Mouse (Mus musculus): ENCODE results near the gene Gm6899. TPM values are rescaled to one million over a fixed set of nuclear protein-coding genes. Genes with fewer than 3 reads are reported as not detected.

The Gm6899 gene
- polyA plus RNA-seq, 1 experiment from 2014 or later = not detected

GRCm38 (mm10) chr11:26597145-26597544 lies 4.1 kb downstream of the Gm6899 start:
- no peak overlapping the region for H3K4me2 ChIP-seq (ENCODE audit: low read depth, low read length)
- no peaks in the 10 kb centered on the region; the same call in 1 of the 2 replicates for H3K4me1 ChIP-seq (replicated peaks; ENCODE audit: control insufficient read depth, insufficient read depth, low read length)
- H3K9ac ChIP-seq (ENCODE audit: low read length) = no peak overlapping the region
- H3K9me3 ChIP-seq (ENCODE audit: control insufficient read depth, low read length) = no peaks in the 10 kb centered on the region
- no peak for ATAC-seq (ENCODE audit: low read depth)
- H3K4me3 ChIP-seq (ENCODE audit: low read length) = no peak overlapping the region
- no peaks in the 10 kb centered on the region for H3K27me3 ChIP-seq (ENCODE audit: control insufficient read depth, insufficient read depth, low read depth, low read length)
- WGBS = 48% methylated on average over 6 of the region's 6 CpGs
- H3K27ac ChIP-seq (ENCODE audit: low read length) = no peak overlapping the region
- H3K36me3 ChIP-seq (ENCODE audit: control insufficient read depth, insufficient read depth, low read length) = no peaks in the 10 kb centered on the region

GRCm38 (mm10) chr11:26597761-26598160 lies 4.7 kb downstream of the Gm6899 start:
- Histone ChIP-seq H3K27ac (ENCODE audit: low read length) (no peak overlapping the region), H3K9me3 (ENCODE audit: control insufficient read depth, low read length) (no peaks in the 10 kb centered on the region), H3K4me3 (ENCODE audit: low read length) (no peak overlapping the region), H3K4me2 (ENCODE audit: low read depth, low read length) (no peak overlapping the region), H3K27me3 (ENCODE audit: control insufficient read depth, insufficient read depth, low read depth, low read length) (no peaks in the 10 kb centered on the region), H3K9ac (ENCODE audit: low read length) (no peak overlapping the region), H3K36me3 (ENCODE audit: control insufficient read depth, insufficient read depth, low read length) (no peaks in the 10 kb centered on the region), H3K4me1 (replicated peaks; ENCODE audit: control insufficient read depth, insufficient read depth, low read length) (no peaks in the 10 kb centered on the region; the same call in 1 of the 2 replicates)
- no peak for ATAC-seq (ENCODE audit: low read depth)
- WGBS = 72% methylated on average over 6 of the region's 6 CpGs

GRCm38 (mm10) chr11:26598876-26599275 lies 5.8 kb downstream of the Gm6899 start:
- ATAC-seq (ENCODE audit: low read depth) = no peak
- WGBS = 44% methylated on average over 1 of the region's 1 CpGs
- Histone ChIP-seq H3K4me2 (ENCODE audit: low read depth, low read length) (no peak overlapping the region), H3K4me3 (ENCODE audit: low read length) (no peak overlapping the region), H3K27me3 (ENCODE audit: control insufficient read depth, insufficient read depth, low read depth, low read length) (no peaks in the 10 kb centered on the region), H3K4me1 (replicated peaks; ENCODE audit: control insufficient read depth, insufficient read depth, low read length) (no peaks in the 10 kb centered on the region), H3K9me3 (ENCODE audit: control insufficient read depth, low read length) (no peaks in the 10 kb centered on the region), H3K9ac (ENCODE audit: low read length) (no peak overlapping the region), H3K36me3 (ENCODE audit: control insufficient read depth, insufficient read depth, low read length) (no peaks in the 10 kb centered on the region), H3K27ac (ENCODE audit: low read length) (no peak overlapping the region)

- WGBS = 80% methylated on average over 4 of the region's 4 CpGs
These were observed 7.7 kb downstream of the Gm6899 start for GRCm38 (mm10) chr11:26600692-26601091.

GRCm38 (mm10) chr11:26601571-26602175 lies 8.6 kb downstream of the Gm6899 start:
- Histone ChIP-seq H3K36me3 (ENCODE audit: control insufficient read depth, insufficient read depth, low read length) (no peaks in the 10 kb centered on the region), H3K27me3 (ENCODE audit: control insufficient read depth, insufficient read depth, low read depth, low read length) (no peaks in the 10 kb centered on the region), H3K4me3 (ENCODE audit: low read length) (no peak overlapping the region), H3K9ac (ENCODE audit: low read length) (no peak overlapping the region), H3K9me3 (ENCODE audit: control insufficient read depth, low read length) (no peaks in the 10 kb centered on the region), H3K27ac (ENCODE audit: low read length) (no peak overlapping the region), H3K4me2 (ENCODE audit: low read depth, low read length) (no peak overlapping the region), H3K4me1 (replicated peaks; ENCODE audit: control insufficient read depth, insufficient read depth, low read length) (no peaks in the 10 kb centered on the region)
- WGBS = 81% methylated on average over 2 of the region's 2 CpGs
- ATAC-seq (ENCODE audit: low read depth) = no peak

More at GRCm38 (mm10) chr11:26600692-26601091, 7.7 kb downstream of the Gm6899 start:
- H3K36me3 ChIP-seq (ENCODE audit: control insufficient read depth, insufficient read depth, low read length) = no peaks in the 10 kb centered on the region
- H3K9ac ChIP-seq (ENCODE audit: low read length) = no peak overlapping the region
- no peaks in the 10 kb centered on the region for H3K9me3 ChIP-seq (ENCODE audit: control insufficient read depth, low read length)
- no peak overlapping the region for H3K27ac ChIP-seq (ENCODE audit: low read length)
- H3K4me2 ChIP-seq (ENCODE audit: low read depth, low read length) = no peak overlapping the region
- no peak for ATAC-seq (ENCODE audit: low read depth)
- H3K4me3 ChIP-seq (ENCODE audit: low read length) = no peak overlapping the region
- no peaks in the 10 kb centered on the region for H3K4me1 ChIP-seq (replicated peaks; ENCODE audit: control insufficient read depth, insufficient read depth, low read length)
- no peaks in the 10 kb centered on the region for H3K27me3 ChIP-seq (ENCODE audit: control insufficient read depth, insufficient read depth, low read depth, low read length)

GRCm38 (mm10) chr11:26604061-26604655 lies 11.1 kb downstream of the Gm6899 start:
- no peak overlapping the region for H3K4me3 ChIP-seq (ENCODE audit: low read length)
- 80% methylated on average over 1 of the region's 1 CpGs for WGBS
- no peak for ATAC-seq (ENCODE audit: low read depth)
- H3K9ac ChIP-seq (ENCODE audit: low read length) = no peak overlapping the region
- no peaks in the 10 kb centered on the region for H3K27me3 ChIP-seq (ENCODE audit: control insufficient read depth, insufficient read depth, low read depth, low read length)
- no peak overlapping the region for H3K27ac ChIP-seq (ENCODE audit: low read length)
- no peak overlapping the region for H3K4me2 ChIP-seq (ENCODE audit: low read depth, low read length)
- no peaks in the 10 kb centered on the region for H3K4me1 ChIP-seq (replicated peaks; ENCODE audit: control insufficient read depth, insufficient read depth, low read length)
- no peaks in the 10 kb centered on the region for H3K36me3 ChIP-seq (ENCODE audit: control insufficient read depth, insufficient read depth, low read length)
- no peaks in the 10 kb centered on the region for H3K9me3 ChIP-seq (ENCODE audit: control insufficient read depth, low read length)

GRCm38 (mm10) chr11:26608795-26609194 lies 15.8 kb downstream of the Gm6899 start:
- no peaks in the 10 kb centered on the region for H3K9me3 ChIP-seq (ENCODE audit: control insufficient read depth, low read length)
- WGBS = 67% methylated on average over 10 of the region's 10 CpGs

GRCm38 (mm10) chr11:26618475-26619223 lies 25.6 kb downstream of the Gm6899 start:
- Histone ChIP-seq H3K27ac (ENCODE audit: low read length) (no peak overlapping the region), H3K4me2 (ENCODE audit: low read depth, low read length) (no peak overlapping the region), H3K36me3 (ENCODE audit: control insufficient read depth, insufficient read depth, low read length) (no peaks in the 10 kb centered on the region), H3K4me3 (ENCODE audit: low read length) (no peak overlapping the region), H3K9me3 (ENCODE audit: control insufficient read depth, low read length) (no peaks in the 10 kb centered on the region), H3K27me3 (ENCODE audit: control insufficient read depth, insufficient read depth, low read depth, low read length) (no peaks in the 10 kb centered on the region), H3K9ac (ENCODE audit: low read length) (no peak overlapping the region), H3K4me1 (replicated peaks; ENCODE audit: control insufficient read depth, insufficient read depth, low read length) (no peaks in the 10 kb centered on the region)
- no peak for ATAC-seq (ENCODE audit: low read depth)
- 81% methylated on average over 2 of the region's 2 CpGs for WGBS

More at GRCm38 (mm10) chr11:26608795-26609194, 15.8 kb downstream of the Gm6899 start:
- no peak for ATAC-seq (ENCODE audit: low read depth)
- Histone ChIP-seq H3K27me3 (ENCODE audit: control insufficient read depth, insufficient read depth, low read depth, low read length) (no peaks in the 10 kb centered on the region), H3K4me3 (ENCODE audit: low read length) (no peak overlapping the region), H3K4me2 (ENCODE audit: low read depth, low read length) (no peak overlapping the region), H3K27ac (ENCODE audit: low read length) (no peak overlapping the region), H3K9ac (ENCODE audit: low read length) (no peak overlapping the region), H3K36me3 (ENCODE audit: control insufficient read depth, insufficient read depth, low read length) (no peaks in the 10 kb centered on the region), H3K4me1 (replicated peaks; ENCODE audit: control insufficient read depth, insufficient read depth, low read length) (no peaks in the 10 kb centered on the region)

GRCm38 (mm10) chr11:26622727-26623126 lies 29.7 kb downstream of the Gm6899 start:
- Histone ChIP-seq H3K27me3 (ENCODE audit: control insufficient read depth, insufficient read depth, low read depth, low read length) (no peaks in the 10 kb centered on the region), H3K27ac (ENCODE audit: low read length) (no peak overlapping the region), H3K4me1 (replicated peaks; ENCODE audit: control insufficient read depth, insufficient read depth, low read length) (no peaks in the 10 kb centered on the region), H3K9ac (ENCODE audit: low read length) (no peak overlapping the region), H3K4me3 (ENCODE audit: low read length) (no peak overlapping the region), H3K4me2 (ENCODE audit: low read depth, low read length) (no peak overlapping the region), H3K36me3 (ENCODE audit: control insufficient read depth, insufficient read depth, low read length) (no peaks in the 10 kb centered on the region), H3K9me3 (ENCODE audit: control insufficient read depth, low read length) (no peaks in the 10 kb centered on the region)
- WGBS = 69% methylated on average over 5 of the region's 5 CpGs
- no peak for ATAC-seq (ENCODE audit: low read depth)

Measured in lung, embryonic 16.5 days (tissue).